Mouse (Mus musculus): ENCODE results near the gene Fam81b.
"Not testable (repeated sequence)": the region's sequence is repeated elsewhere in the genome, so short reads cannot be mapped to it uniquely, and the experiment has no call there.

Fam81b gene

GRCm38 (mm10) chr13:76304637-76305122 lies at the start of gene Fam81b:
Gene Fam81b (minus strand): TSS chr13:76305072.
- DNase-seq (ENCODE audit: low spot score in 2 of 2) = no peak

- DNase-seq (ENCODE audit: low spot score in 2 of 2) = not testable (repeated sequence)
Observed at GRCm38 (mm10) chr13:76345941-76346340, 41.1 kb upstream of the Fam81b start.

- no peak for DNase-seq (ENCODE audit: low spot score in 2 of 2)
Observed at GRCm38 (mm10) chr13:76318635-76319034, 13.8 kb upstream of the Fam81b start.

- DNase-seq (ENCODE audit: low spot score in 2 of 2) = no peak
Observed at GRCm38 (mm10) chr13:76311580-76311979, 6.7 kb upstream of the Fam81b start.

GRCm38 (mm10) chr13:76308811-76309210 lies 3.9 kb upstream of the Fam81b start:
- DNase-seq (ENCODE audit: low spot score in 2 of 2) = no peak

GRCm38 (mm10) chr13:76305655-76306365 lies 938 bp upstream of the Fam81b start:
- DNase-seq (ENCODE audit: low spot score in 2 of 2) = no peak

GRCm38 (mm10) chr13:76305241-76305640 lies 369 bp upstream of the Fam81b start:
- no peak for DNase-seq (ENCODE audit: low spot score in 2 of 2)

- DNase-seq (ENCODE audit: low spot score in 2 of 2) = no peak
Observed at GRCm38 (mm10) chr13:76304201-76304600, 671 bp downstream of the Fam81b start.

GRCm38 (mm10) chr13:76303160-76303559 lies 1.7 kb downstream of the Fam81b start:
- no peak for DNase-seq (ENCODE audit: low spot score in 2 of 2)

GRCm38 (mm10) chr13:76302056-76302455 lies 2.8 kb downstream of the Fam81b start:
- no peak for DNase-seq (ENCODE audit: low spot score in 2 of 2)

- DNase-seq (ENCODE audit: low spot score in 2 of 2) = no peak
Observed at GRCm38 (mm10) chr13:76292050-76292449, 12.8 kb downstream of the Fam81b start.

- no peak for DNase-seq (ENCODE audit: low spot score in 2 of 2)
Observed at GRCm38 (mm10) chr13:76284597-76284996, 20.3 kb downstream of the Fam81b start.

GRCm38 (mm10) chr13:76264361-76265026 lies 40.4 kb downstream of the Fam81b start:
- no peak for DNase-seq (ENCODE audit: low spot score in 2 of 2)

- no peak for DNase-seq (ENCODE audit: low spot score in 2 of 2)
Observed at GRCm38 (mm10) chr13:76258766-76259165, 46.1 kb downstream of the Fam81b start.

GRCm38 (mm10) chr13:76256350-76256749 lies 48.5 kb downstream of the Fam81b start:
- DNase-seq (ENCODE audit: low spot score in 2 of 2) = peak; percentile 50 to 56

GRCm38 (mm10) chr13:76250092-76250491 lies 54.8 kb downstream of the Fam81b start:
- no peak for DNase-seq (ENCODE audit: low spot score in 2 of 2)

- no peak for DNase-seq (ENCODE audit: low spot score in 2 of 2)
Observed at GRCm38 (mm10) chr13:76249066-76249465, 55.8 kb downstream of the Fam81b start.

GRCm38 (mm10) chr13:76215397-76215796 lies 89.5 kb downstream of the Fam81b start:
- DNase-seq (ENCODE audit: low spot score in 2 of 2) = peak in 1 of 2 experiments; percentile 4

- DNase-seq (ENCODE audit: low spot score in 2 of 2) = no peak
Observed at GRCm38 (mm10) chr13:76214928-76215327, 89.9 kb downstream of the Fam81b start.

- no peak for DNase-seq (ENCODE audit: low spot score in 2 of 2)
Observed at GRCm38 (mm10) chr13:76199943-76200342, 104.9 kb downstream of the Fam81b start.

GRCm38 (mm10) chr13:76197297-76197848 lies 107.5 kb downstream of the Fam81b start:
- DNase-seq (ENCODE audit: low spot score in 2 of 2) = no peak

GRCm38 (mm10) chr13:76195431-76196138 lies 109.3 kb downstream of the Fam81b start:
- no peak for DNase-seq (ENCODE audit: low spot score in 2 of 2)
